Mouse (Mus musculus) embryonic facial prominence, embryonic 13.5 days (tissue): Measurements from ENCODE around the gene Olfr1378. TPM values are rescaled to one million over a fixed set of nuclear protein-coding genes. Genes with fewer than 3 reads are reported as not detected.

Source experiments
- ATAC-seq: fragments of 200-750 bp; cut with Nextera tagmentation; 2 replicates; pipeline ENCODE4 v1.8.0; 2017; ENCODE audit warnings: low read depth; ENCODE audit not compliant: insufficient number of reproducible peaks, insufficient read depth, low FRiP score, low TSS enrichment
- H3K27ac ChIP-seq: fragments of 300-500 bp; sonication (generic); 2 replicates; pipeline ENCODE4 v1.5.1; 2015; ENCODE audit warnings: moderate library complexity, mild to moderate bottlenecking, inconsistent platforms
- H3K27me3 ChIP-seq: fragments of 300-500 bp; sonication (generic); 2 replicates; pipeline ENCODE4 v1.6.1; 2015; ENCODE audit warnings: mild to moderate bottlenecking, inconsistent platforms
- H3K36me3 ChIP-seq: fragments of 300-500 bp; sonication (generic); 2 replicates; pipeline ENCODE4 v1.6.1; 2015; ENCODE audit warnings: mild to moderate bottlenecking, inconsistent platforms
- H3K4me1 ChIP-seq: fragments of 300-500 bp; sonication (generic); 2 replicates; pipeline ENCODE4 v1.6.1; 2015; ENCODE audit warnings: inconsistent platforms
- H3K4me2 ChIP-seq: fragments of 300-500 bp; sonication (generic); 2 replicates; pipeline ENCODE4 v1.6.1; 2015; ENCODE audit warnings: moderate library complexity, mild to moderate bottlenecking, inconsistent platforms
- H3K4me3 ChIP-seq: fragments of 300-500 bp; sonication (generic); 2 replicates; pipeline ENCODE4 v1.5.1; 2015; ENCODE audit warnings: mild to moderate bottlenecking, inconsistent platforms
- H3K9ac ChIP-seq: fragments of 300-500 bp; sonication (generic); 2 replicates; pipeline ENCODE4 v1.6.1; 2015; ENCODE audit warnings: mild to moderate bottlenecking, inconsistent platforms
- H3K9me3 ChIP-seq: fragments of 300-500 bp; sonication (generic); 2 replicates; pipeline ENCODE4 v1.6.1; 2016; ENCODE audit warnings: inconsistent platforms
- WGBS: fragments of 180-500 bp; shearing (Covaris S2); methylation state at CpG from one replicate; pipeline ENCODE4 v1.1.7; 2015; ENCODE audit warnings: mixed read lengths; 5-methylcytosine and 5-hydroxymethylcytosine counted together
- polyA plus RNA-seq: library from polyadenylated mRNA; unstranded; fragments of >200 nt; fragmentation: Nextera tagmentation; extraction: Ambion mirVana; gene quantifications from 2 replicates; pipeline ENCODE4 v1.2.1, GENCODE M21; 2015

Gene Olfr1378
- polyA plus RNA-seq, 1 experiment from 2014 or later, result not detected

DNA sequence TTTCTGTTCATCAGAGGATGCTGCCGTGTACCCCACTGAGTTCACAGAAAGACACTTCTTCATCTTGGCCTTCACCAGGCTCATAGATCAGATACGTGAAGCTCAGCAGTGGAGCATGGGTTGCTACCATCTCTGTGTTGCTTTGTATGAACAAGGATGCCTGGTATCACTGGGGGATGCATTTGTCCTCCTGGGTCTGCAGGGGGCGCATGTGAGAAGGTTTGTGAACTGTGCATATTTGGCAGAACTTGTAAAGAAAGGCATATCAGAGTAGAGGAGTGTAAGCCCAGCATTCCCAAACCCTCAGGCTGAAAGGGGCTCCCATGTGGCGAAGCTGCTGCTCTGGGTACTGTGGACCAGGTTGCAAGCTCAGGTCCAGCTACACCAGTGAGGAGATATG lies 10.9 kb downstream of the Olfr1378 start:
- no peaks in the 10 kb centered on the region for H3K4me1 ChIP-seq
- H3K9me3 ChIP-seq, result no peaks in the 10 kb centered on the region
- H3K9ac ChIP-seq, result no peak overlapping the region
- no peak overlapping the region for H3K4me3 ChIP-seq
- H3K27ac ChIP-seq, result no peak overlapping the region
- no peak for ATAC-seq
- WGBS, result 70% methylated on average over 4 of the region's 4 CpGs
- no peaks in the 10 kb centered on the region for H3K27me3 ChIP-seq
- H3K4me2 ChIP-seq, result no peak overlapping the region
- H3K36me3 ChIP-seq, result no peaks in the 10 kb centered on the region

DNA sequence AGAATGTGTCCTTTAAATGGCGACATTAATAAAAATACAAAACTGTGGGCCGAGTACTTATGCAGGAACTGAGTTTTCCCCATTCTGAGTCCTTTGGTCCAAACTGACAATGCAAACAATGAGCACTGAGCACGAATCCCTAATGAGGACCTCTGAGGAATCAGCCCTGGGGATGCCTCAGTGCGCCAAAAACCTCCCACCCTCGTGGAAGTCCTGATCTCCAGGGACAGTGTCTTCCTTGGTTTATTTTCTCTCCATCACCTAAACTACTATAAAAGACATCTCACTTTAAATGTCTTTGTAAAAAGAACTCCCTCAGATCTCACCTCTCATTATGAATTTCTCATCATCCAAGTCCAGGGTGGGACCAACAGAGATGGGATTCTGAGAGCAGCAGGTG lies 15.3 kb downstream of the Olfr1378 start, which contains the start of gene Olfr1377:
TSS of gene Olfr1377 (plus strand) at position 301 of the 400 bp plus-strand sequence.
- Histone ChIP-seq H3K27ac (no peak within 1 kb of the TSS), H3K27me3 (no peaks in the 10 kb centered on the region), H3K4me3 (no peak within 1 kb of the TSS), H3K9ac (no peak within 1 kb of the TSS), H3K4me1 (no peaks in the 10 kb centered on the region), H3K4me2 (no peak within 1 kb of the TSS), H3K36me3 (no peaks in the 10 kb centered on the region), H3K9me3 (no peaks in the 10 kb centered on the region)
- no peak for ATAC-seq
- WGBS, result 68% methylated on average over 5 of the region's 5 CpGs

DNA sequence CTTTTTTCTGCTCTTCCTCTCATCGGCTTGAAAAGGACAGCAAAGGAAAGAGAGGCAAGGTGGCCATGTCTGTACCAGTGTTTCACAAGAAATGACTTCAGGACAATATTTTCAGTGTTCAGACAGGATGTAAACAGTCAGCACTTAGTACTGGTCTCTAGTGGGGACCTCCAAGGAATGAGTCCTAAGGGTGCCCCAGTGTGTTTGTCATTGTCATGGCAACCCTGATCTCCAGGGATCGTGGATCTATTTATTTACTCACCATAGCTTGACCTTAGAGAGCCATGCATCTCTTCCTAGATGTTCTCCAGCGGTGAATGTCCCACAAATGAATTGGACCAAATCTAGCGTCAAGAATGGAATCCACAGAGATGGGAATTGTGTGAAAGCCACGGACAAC lies 37.0 kb downstream of the Olfr1378 start, which contains the start of gene Olfr51:
TSS of gene Olfr51 (plus strand) at position 301 of the 400 bp plus-strand sequence.
- H3K27me3 ChIP-seq, result no peaks in the 10 kb centered on the region
- no peak within 1 kb of the TSS for H3K9ac ChIP-seq
- H3K4me1 ChIP-seq, result no peaks in the 10 kb centered on the region
- WGBS, result 82% methylated on average over 5 of the region's 5 CpGs
- 0 out of 2 replicates have a peak, but pooled peaks cover 3% of the 10 kb centered on the region for H3K9me3 ChIP-seq
- ATAC-seq, result no peak
- no peak within 1 kb of the TSS for H3K4me2 ChIP-seq
- no peaks in the 10 kb centered on the region for H3K36me3 ChIP-seq
- no peak within 1 kb of the TSS for H3K4me3 ChIP-seq
- no peak within 1 kb of the TSS for H3K27ac ChIP-seq

DNA sequence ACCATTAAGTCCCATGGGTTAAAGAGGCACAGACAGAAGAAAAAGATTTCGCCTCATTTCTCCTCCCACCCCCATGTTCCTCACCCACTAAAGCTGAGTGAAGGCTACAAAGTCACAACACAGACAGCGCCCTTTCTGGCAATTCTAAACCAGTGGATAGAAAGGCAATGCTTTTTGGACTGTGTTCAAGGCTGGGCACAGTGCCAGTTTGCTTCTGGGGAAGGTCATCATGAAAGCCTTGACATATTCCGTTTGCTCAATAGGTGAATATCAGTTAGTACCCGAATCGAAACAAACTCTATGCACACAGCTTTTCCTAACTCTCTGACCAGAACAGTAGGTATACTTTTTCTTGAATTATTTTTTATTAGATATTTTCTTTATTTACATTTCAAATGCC lies 45.5 kb downstream of the Olfr1378 start:
- Histone ChIP-seq H3K4me2 (no peak overlapping the region), H3K27ac (no peak overlapping the region), H3K9me3 (no peaks in the 10 kb centered on the region), H3K4me3 (no peak overlapping the region), H3K27me3 (no peaks in the 10 kb centered on the region), H3K4me1 (no peaks in the 10 kb centered on the region), H3K36me3 (no peaks in the 10 kb centered on the region), H3K9ac (no peak overlapping the region)
- no peak for ATAC-seq
- WGBS, result 71% methylated on average over 5 of the region's 5 CpGs

DNA sequence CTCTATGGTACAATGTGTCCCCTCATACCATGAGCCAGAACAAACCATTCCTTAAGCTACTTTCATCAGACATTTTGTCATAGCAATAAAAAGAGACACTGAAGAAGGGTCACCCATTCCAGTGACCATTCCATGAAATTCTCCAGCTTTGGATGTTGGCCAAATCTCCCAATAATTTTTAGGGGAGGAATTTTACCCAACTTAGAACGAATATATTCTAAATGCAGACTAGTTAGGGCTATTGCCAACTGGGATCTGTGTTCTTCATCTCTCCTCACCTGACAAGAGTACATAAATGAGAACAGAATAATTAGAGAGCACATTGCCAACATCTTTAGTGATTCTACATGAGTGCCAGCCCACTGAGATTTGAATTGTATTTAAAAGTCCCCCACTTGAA lies 47.6 kb downstream of the Olfr1378 start, which contains the start of gene Olfr54:
TSS of gene Olfr54 (plus strand) at position 301 of the 400 bp plus-strand sequence.
- H3K9ac ChIP-seq, result no peak within 1 kb of the TSS
- H3K4me3 ChIP-seq, result no peak within 1 kb of the TSS
- no peaks in the 10 kb centered on the region for H3K36me3 ChIP-seq
- ATAC-seq, result no peak
- 62% methylated on average over 1 of the region's 1 CpGs for WGBS
- no peak within 1 kb of the TSS for H3K27ac ChIP-seq
- no peaks in the 10 kb centered on the region for H3K9me3 ChIP-seq
- no peak within 1 kb of the TSS for H3K4me2 ChIP-seq
- no peaks in the 10 kb centered on the region for H3K4me1 ChIP-seq
- H3K27me3 ChIP-seq, result no peaks in the 10 kb centered on the region

DNA sequence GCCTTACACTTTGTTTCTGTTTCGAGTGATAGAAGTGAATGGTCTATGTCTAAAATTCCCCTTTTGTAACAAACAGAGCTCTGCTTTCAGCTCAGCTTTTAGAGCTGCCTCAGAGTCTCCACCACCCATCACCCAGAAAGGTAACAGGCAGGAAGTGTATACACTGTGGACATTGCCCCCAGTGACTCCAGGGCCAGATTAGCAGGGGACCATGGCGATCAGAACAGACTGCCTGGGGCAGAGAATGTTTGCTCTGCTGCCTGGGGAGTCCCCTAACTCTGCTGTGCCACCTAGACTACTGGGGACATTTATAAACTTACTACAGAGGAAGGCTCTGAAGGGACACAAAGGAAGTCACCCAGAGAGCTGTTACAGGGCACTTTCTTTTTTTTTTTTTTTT lies 50.0 kb downstream of the Olfr1378 start:
- Histone ChIP-seq H3K4me2 (no peak overlapping the region), H3K27me3 (no peaks in the 10 kb centered on the region), H3K27ac (no peak overlapping the region), H3K9ac (no peak overlapping the region), H3K4me1 (no peaks in the 10 kb centered on the region), H3K4me3 (no peak overlapping the region), H3K9me3 (no peaks in the 10 kb centered on the region), H3K36me3 (no peaks in the 10 kb centered on the region)
- 40% methylated on average over 2 of the region's 2 CpGs for WGBS
- no peak for ATAC-seq

Other genes starting within 250 kb of the Olfr1378 start
- gene Zfp354c, start 138.8 kb upstream of the Olfr1378 start, polyA plus RNA-seq, result 51.3 and 53.0 TPM in 2 replicates
- gene Zfp879, start 125.0 kb upstream of the Olfr1378 start, polyA plus RNA-seq, result 0.73 and 0.77 TPM in 2 replicates
- not detected in 2 replicates for gene Grm6, start 115.8 kb upstream of the Olfr1378 start, polyA plus RNA-seq
- gene Zfp454, start 78.9 kb upstream of the Olfr1378 start, polyA plus RNA-seq, result 12.3 and 13.3 TPM in 2 replicates
- 13.3 and 15.3 TPM in 2 replicates for gene Zfp2, start 50.4 kb upstream of the Olfr1378 start, polyA plus RNA-seq
- 1.4 and 2.1 TPM in 2 replicates for gene Zfp354b, start 34.9 kb upstream of the Olfr1378 start, polyA plus RNA-seq
- not detected in 2 replicates for gene 4933414I15Rik, start 22.8 kb upstream of the Olfr1378 start, polyA plus RNA-seq
- not detected in 2 replicates for gene Prop1, start 12.8 kb upstream of the Olfr1378 start, polyA plus RNA-seq
- gene Olfr1377, start 15.4 kb downstream of the Olfr1378 start, polyA plus RNA-seq, result not detected in 2 replicates
- not detected in 2 replicates for gene Olfr51, start 37.1 kb downstream of the Olfr1378 start, polyA plus RNA-seq
- gene Olfr54, start 47.7 kb downstream of the Olfr1378 start, polyA plus RNA-seq, result not detected in 2 replicates
- not detected in 2 replicates for gene Olfr1375, start 81.6 kb downstream of the Olfr1378 start, polyA plus RNA-seq
- 8.7 and 11.8 TPM in 2 replicates for gene Zfp354a, start 92.7 kb downstream of the Olfr1378 start, polyA plus RNA-seq